Mouse (Mus musculus) thymus, adult 2 months (tissue): Measurements from ENCODE around the gene Cacna2d3. TPM values are rescaled to one million over a fixed set of nuclear protein-coding genes. Genes with fewer than 3 reads are reported as not detected.

Experiments used
- DNase-seq: peaks from one replicate; pipeline ENCODE4 v3.0.0; 2021
- H3K27ac ChIP-seq: fragments of 200-500 bp; 2 replicates; pipeline ENCODE4 v1.5.1; 2012; ENCODE audit warnings: low read length, control low read depth; ENCODE audit not compliant: control insufficient read depth, insufficient read depth
- H3K27me3 ChIP-seq: fragments of 200-500 bp; 2 replicates; pipeline ENCODE4 v1.6.1; 2012; ENCODE audit warnings: mild to moderate bottlenecking, low read length, moderate library complexity, mixed read lengths; ENCODE audit not compliant: control insufficient read depth, insufficient read depth
- H3K36me3 ChIP-seq: fragments of 200-500 bp; 2 replicates; pipeline ENCODE4 v1.6.1; 2012; ENCODE audit warnings: mild to moderate bottlenecking, low read length, moderate library complexity; ENCODE audit not compliant: control insufficient read depth, insufficient read depth
- H3K4me1 ChIP-seq: fragments of 200-500 bp; replicated peaks from 2 replicates; pipeline ENCODE4 v1.6.1; 2012; ENCODE audit warnings: low read length; ENCODE audit not compliant: control insufficient read depth, insufficient read depth
- H3K4me3 ChIP-seq: fragments of 200-500 bp; 2 replicates; pipeline ENCODE4 v1.5.1; 2012; ENCODE audit warnings: mild to moderate bottlenecking, low read length, control low read depth, moderate library complexity; ENCODE audit not compliant: control insufficient read depth, insufficient read depth
- CTCF ChIP-seq: fragments of 200-500 bp; IDR thresholded peaks from 2 replicates; pipeline ENCODE4 v1.5.1; 2012; ENCODE audit warnings: mild to moderate bottlenecking, control low read depth, low read length, moderate library complexity, borderline replicate concordance; ENCODE audit not compliant: control insufficient read depth, poor library complexity, insufficient read depth; ENCODE audit errors: extremely low read depth
- POLR2A ChIP-seq: fragments of 200-500 bp; IDR thresholded peaks from 2 replicates; pipeline ENCODE4 v1.6.1; 2012; ENCODE audit warnings: mild to moderate bottlenecking, low read length, control low read depth, moderate library complexity; ENCODE audit not compliant: control insufficient read depth, poor library complexity, insufficient read depth; ENCODE audit errors: extremely low read depth
- WGBS: fragments of 180-500 bp; shearing (Covaris S2); methylation state at CpG from one replicate; pipeline ENCODE4 v1.1.7; 2018; 5-methylcytosine and 5-hydroxymethylcytosine counted together
- polyA plus RNA-seq: library from polyadenylated mRNA; depleted of rRNA; stranded (reverse); fragments of >200 nt; gene quantifications from 2 replicates; pipeline ENCODE4 v1.2.3, GENCODE M21; 2012

Cacna2d3 gene
- polyA plus RNA-seq, 1 experiment = 0.08 TPM

GRCm38 (mm10) chr14:29260621-29261020, 461.0 kb downstream of the Cacna2d3 start:
- Histone ChIP-seq H3K27ac (no peak overlapping the region), H3K27me3 (no peaks in the 10 kb centered on the region), H3K4me3 (no peak overlapping the region), H3K4me1 (no peaks in the 10 kb centered on the region), H3K36me3 (no peaks in the 10 kb centered on the region)
- no peak for TF ChIP-seq CTCF
- TF ChIP-seq POLR2A = no peak
- WGBS = 94% methylated on average over 1 of the region's 1 CpGs
- no peak for DNase-seq

GRCm38 (mm10) chr14:29243516-29243915, 478.1 kb downstream of the Cacna2d3 start:
- WGBS = 89% methylated on average over 2 of the region's 2 CpGs
- H3K4me1 ChIP-seq = no peaks in the 10 kb centered on the region
- TF ChIP-seq CTCF = no peak
- TF ChIP-seq POLR2A = no peak
- H3K36me3 ChIP-seq = no peaks in the 10 kb centered on the region
- H3K27ac ChIP-seq = no peak overlapping the region
- no peak overlapping the region for H3K4me3 ChIP-seq
- DNase-seq = no peak
- no peaks in the 10 kb centered on the region for H3K27me3 ChIP-seq

GRCm38 (mm10) chr14:29238446-29238845, 483.2 kb downstream of the Cacna2d3 start:
- Histone ChIP-seq H3K27ac (no peak overlapping the region), H3K27me3 (no peaks in the 10 kb centered on the region), H3K4me1 (no peaks in the 10 kb centered on the region), H3K4me3 (no peak overlapping the region), H3K36me3 (no peaks in the 10 kb centered on the region)
- 51% methylated on average over 3 of the region's 3 CpGs for WGBS
- TF ChIP-seq CTCF = no peak
- TF ChIP-seq POLR2A = no peak
- DNase-seq = no peak

DNA sequence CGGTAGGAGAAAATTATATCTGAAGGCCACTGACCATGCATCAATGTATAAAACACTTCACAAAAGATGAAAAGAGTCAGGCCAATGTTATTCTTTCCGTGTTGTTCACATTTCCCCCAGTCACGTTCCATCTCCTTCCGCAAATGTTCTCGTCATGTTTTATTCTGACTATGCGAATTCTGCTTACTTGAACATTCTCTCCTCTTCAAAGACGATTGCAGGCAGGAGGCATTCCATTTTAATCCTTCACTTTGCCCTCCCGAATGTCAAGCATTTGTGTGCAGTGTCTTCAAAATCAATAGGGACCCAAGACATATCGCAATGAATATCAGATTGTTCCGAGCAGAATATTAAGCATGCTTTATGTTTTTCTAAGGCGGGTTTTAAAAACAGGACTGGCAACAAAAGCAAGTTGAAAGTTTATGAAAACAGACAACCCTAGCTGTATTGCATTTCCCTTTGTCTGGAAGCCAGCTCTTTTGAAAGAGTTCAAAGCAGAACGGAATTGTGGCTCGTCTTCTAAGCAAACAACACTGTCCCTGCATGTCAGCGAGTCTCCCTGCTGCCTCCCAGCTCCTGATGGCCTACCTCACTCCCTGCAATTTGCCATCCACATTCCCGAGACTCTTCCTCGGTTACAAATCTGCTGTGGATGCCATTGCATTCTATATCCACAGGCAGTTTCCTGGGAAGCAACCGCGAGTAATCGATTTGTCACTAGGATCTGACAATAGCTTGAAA, 492.5 kb downstream of the Cacna2d3 start:
- 75% methylated on average over 19 of the region's 19 CpGs for WGBS
- Histone ChIP-seq H3K27ac (no peak overlapping the region), H3K4me3 (no peak overlapping the region), H3K27me3 (no peaks in the 10 kb centered on the region), H3K4me1 (no peaks in the 10 kb centered on the region), H3K36me3 (no peaks in the 10 kb centered on the region)
- TF ChIP-seq POLR2A (no peak), CTCF (no peak)
- DNase-seq = no peak

DNA sequence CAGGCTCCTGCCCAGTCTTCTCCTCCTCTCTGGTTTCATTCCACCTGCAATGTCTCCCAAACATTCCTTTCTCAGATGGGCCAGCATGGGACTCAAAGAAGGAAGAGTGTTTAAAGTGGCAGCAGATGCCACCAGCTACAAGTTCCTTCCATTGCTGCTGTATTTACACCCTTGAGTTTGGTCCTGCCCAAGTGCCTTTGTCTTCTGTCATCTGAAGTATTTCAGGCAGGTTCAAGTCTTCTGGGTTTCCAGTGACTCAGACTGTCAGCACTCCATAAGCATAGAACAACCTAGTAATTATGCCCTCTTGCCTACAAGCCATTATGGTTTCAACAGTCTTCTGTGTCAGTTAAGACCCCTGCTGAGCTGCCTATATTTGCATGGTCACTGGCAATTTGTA, 493.2 kb downstream of the Cacna2d3 start:
- DNase-seq = no peak
- Histone ChIP-seq H3K27me3 (no peaks in the 10 kb centered on the region), H3K4me3 (no peak overlapping the region), H3K36me3 (no peaks in the 10 kb centered on the region), H3K4me1 (no peaks in the 10 kb centered on the region), H3K27ac (no peak overlapping the region)
- no peak for TF ChIP-seq POLR2A
- TF ChIP-seq CTCF = no peak

DNA sequence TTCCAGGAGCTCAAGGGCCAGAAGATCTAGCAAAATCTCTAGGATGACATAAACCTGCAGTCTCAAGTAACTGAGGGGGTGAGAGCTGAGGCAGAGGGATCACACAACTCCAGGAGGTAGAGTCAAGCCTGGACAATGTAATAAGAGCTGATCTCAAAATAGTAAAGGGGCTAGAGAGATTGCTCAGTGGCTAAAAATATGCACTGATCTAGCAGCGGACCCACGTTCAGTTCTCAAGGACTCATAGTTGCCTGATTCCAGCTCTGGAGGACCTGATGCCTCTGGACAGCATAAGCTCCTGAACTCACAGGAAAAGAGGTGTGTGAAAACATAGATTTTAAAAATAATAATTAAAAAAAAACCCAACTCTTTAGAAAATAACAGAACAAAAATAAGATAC, 493.7 kb downstream of the Cacna2d3 start:
- WGBS = 94% methylated on average over 2 of the region's 2 CpGs
- no peak for DNase-seq

DNA sequence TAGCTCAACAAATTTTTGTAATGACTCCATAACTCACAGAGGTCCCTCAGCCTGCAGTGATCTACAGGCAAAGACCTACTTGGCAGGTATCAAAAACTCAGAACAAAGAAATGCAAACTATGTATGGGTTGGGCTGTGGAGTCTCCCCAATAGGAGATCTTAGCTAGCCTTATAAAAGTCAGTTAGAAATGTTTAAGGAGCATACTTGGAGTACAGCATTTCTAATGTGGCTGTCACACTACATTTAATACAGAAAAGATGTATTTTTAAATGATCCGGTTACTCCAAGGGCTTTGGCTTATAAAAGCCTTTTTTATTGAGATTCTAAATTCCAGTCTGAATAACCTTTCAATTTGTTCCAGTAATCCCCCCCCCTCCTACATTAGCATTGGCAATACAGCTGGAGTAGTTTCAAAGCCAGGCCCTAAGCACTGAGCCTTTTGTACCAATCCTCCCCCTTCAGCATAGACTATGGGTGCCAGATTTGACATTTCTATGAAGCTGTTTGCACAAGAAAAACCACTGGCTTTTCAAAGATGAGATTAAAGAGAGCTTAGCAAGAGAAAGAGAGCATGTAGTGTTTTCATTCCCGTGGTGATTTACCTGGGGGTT, 495.8 kb downstream of the Cacna2d3 start:
- Histone ChIP-seq H3K27ac (no peak overlapping the region), H3K4me1 (no peaks in the 10 kb centered on the region), H3K36me3 (no peaks in the 10 kb centered on the region), H3K27me3 (no peaks in the 10 kb centered on the region), H3K4me3 (no peak overlapping the region)
- 72% methylated on average over 2 of the region's 2 CpGs for WGBS
- TF ChIP-seq POLR2A = no peak
- TF ChIP-seq CTCF = no peak
- no peak for DNase-seq

More for the DNA sequence above, 493.7 kb downstream of the Cacna2d3 start:
- H3K4me1 ChIP-seq = no peaks in the 10 kb centered on the region
- H3K36me3 ChIP-seq = no peaks in the 10 kb centered on the region
- no peaks in the 10 kb centered on the region for H3K27me3 ChIP-seq
- no peak overlapping the region for H3K27ac ChIP-seq
- TF ChIP-seq CTCF = no peak
- TF ChIP-seq POLR2A = no peak
- no peak overlapping the region for H3K4me3 ChIP-seq
